Mouse (Mus musculus): ENCODE measurements around the gene Cstad. TPM values are rescaled to one million over a fixed set of nuclear protein-coding genes. Genes with fewer than 3 reads are reported as not detected.

The Cstad gene
- polyA plus RNA-seq, 1 experiment from 2014 or later, result 0.72 TPM

GRCm38 (mm10) chr2:30573522-30573921 is 21.3 kb upstream of the Cstad start:
- whole genome bisulfite sequencing, result 79% methylated on average over 4 of the region's 4 CpGs
- Histone ChIP-seq H3K4me1 (no peaks in the 10 kb centered on the region), H3K9ac (no peak overlapping the region), H3K27ac (no peak overlapping the region), H3K27me3 (replicated peaks) (no peaks in the 10 kb centered on the region), H3K4me2 (no peak overlapping the region), H3K4me3 (replicated peaks) (no peak overlapping the region), H3K36me3 (no peaks in the 10 kb centered on the region), H3K9me3 (no peaks in the 10 kb centered on the region)
- ATAC-seq (ENCODE audit: insufficient read depth, low FRiP score, low read depth), result no peak

- no peaks in the 10 kb centered on the region for H3K4me1 ChIP-seq
- no peaks in the 10 kb centered on the region for H3K36me3 ChIP-seq
- H3K9me3 ChIP-seq, result no peaks in the 10 kb centered on the region
- H3K9ac ChIP-seq, result no peak overlapping the region
- no peak overlapping the region for H3K4me2 ChIP-seq
- H3K27ac ChIP-seq, result no peak overlapping the region
- WGBS, result 87% methylated on average over 9 of the region's 9 CpGs
- H3K27me3 ChIP-seq (replicated peaks), result no peaks in the 10 kb centered on the region
- no peak overlapping the region for H3K4me3 ChIP-seq (replicated peaks)
- no peak for ATAC-seq (ENCODE audit: insufficient read depth, low FRiP score, low read depth)
Measured at GRCm38 (mm10) chr2:30577010-30577409, 17.8 kb upstream of the Cstad start.

- Histone ChIP-seq H3K9ac (no peak overlapping the region), H3K4me2 (no peak overlapping the region), H3K27me3 (replicated peaks) (no peaks in the 10 kb centered on the region), H3K4me1 (no peaks in the 10 kb centered on the region), H3K27ac (no peak overlapping the region), H3K9me3 (no peaks in the 10 kb centered on the region), H3K36me3 (no peaks in the 10 kb centered on the region), H3K4me3 (replicated peaks) (no peak overlapping the region)
- 39% methylated on average over 2 of the region's 2 CpGs for WGBS
- no peak for ATAC-seq (ENCODE audit: insufficient read depth, low FRiP score, low read depth)
Measured at GRCm38 (mm10) chr2:30578006-30578405, 16.8 kb upstream of the Cstad start.

- Histone ChIP-seq H3K4me1 (peaks cover 30% of the 10 kb centered on the region), H3K4me3 (replicated peaks) (no peak overlapping the region), H3K36me3 (no peaks in the 10 kb centered on the region), H3K27me3 (replicated peaks) (no peaks in the 10 kb centered on the region), H3K4me2 (no peak overlapping the region), H3K9ac (no peak overlapping the region), H3K27ac (peak overlapping the region; percentile 31; the same call in 1 of the 2 replicates), H3K9me3 (no peaks in the 10 kb centered on the region)
- ATAC-seq (ENCODE audit: insufficient read depth, low FRiP score, low read depth), result 0 out of 2 replicates have a peak, but pooled peaks have one; percentile 24
- WGBS, result 29% methylated on average over 8 of the region's 8 CpGs
Measured at GRCm38 (mm10) chr2:30587161-30587560, 7.7 kb upstream of the Cstad start.

GRCm38 (mm10) chr2:30587671-30588070 is 7.2 kb upstream of the Cstad start:
- WGBS, result 63% methylated on average over 2 of the region's 2 CpGs
- peaks cover 30% of the 10 kb centered on the region for H3K4me1 ChIP-seq
- no peak for ATAC-seq (ENCODE audit: insufficient read depth, low FRiP score, low read depth)
- H3K27me3 ChIP-seq (replicated peaks), result no peaks in the 10 kb centered on the region
- peak overlapping the region; percentile 31; the same call in 1 of the 2 replicates for H3K27ac ChIP-seq
- H3K9ac ChIP-seq, result no peak overlapping the region
- no peak overlapping the region for H3K4me2 ChIP-seq
- H3K4me3 ChIP-seq (replicated peaks), result no peak overlapping the region
- no peaks in the 10 kb centered on the region for H3K9me3 ChIP-seq
- no peaks in the 10 kb centered on the region for H3K36me3 ChIP-seq

- H3K36me3 ChIP-seq, result no peaks in the 10 kb centered on the region
- no peak overlapping the region for H3K4me3 ChIP-seq (replicated peaks)
- no peak for ATAC-seq (ENCODE audit: insufficient read depth, low FRiP score, low read depth)
- H3K27me3 ChIP-seq (replicated peaks), result no peaks in the 10 kb centered on the region
- no peak overlapping the region for H3K9ac ChIP-seq
- H3K4me2 ChIP-seq, result no peak overlapping the region
- H3K4me1 ChIP-seq, result peaks cover 39% of the 10 kb centered on the region
- no peaks in the 10 kb centered on the region for H3K9me3 ChIP-seq
- H3K27ac ChIP-seq, result peak overlapping the region; percentile 75
- 53% methylated on average over 4 of the region's 4 CpGs for WGBS
Measured at GRCm38 (mm10) chr2:30588985-30589511, 5.8 kb upstream of the Cstad start.

- Histone ChIP-seq H3K4me1 (peaks cover 46% of the 10 kb centered on the region), H3K4me3 (replicated peaks) (no peak overlapping the region), H3K36me3 (no peaks in the 10 kb centered on the region), H3K27ac (peak overlapping the region; percentile 75), H3K27me3 (replicated peaks) (no peaks in the 10 kb centered on the region), H3K9ac (no peak overlapping the region), H3K4me2 (no peak overlapping the region), H3K9me3 (no peaks in the 10 kb centered on the region)
- ATAC-seq (ENCODE audit: insufficient read depth, low FRiP score, low read depth), result no peak
- WGBS, result 74% methylated on average over 4 of the region's 4 CpGs
Measured at GRCm38 (mm10) chr2:30589781-30590180, 5.1 kb upstream of the Cstad start.

GRCm38 (mm10) chr2:30590909-30591308 is 3.9 kb upstream of the Cstad start:
- Histone ChIP-seq H3K27me3 (replicated peaks) (no peaks in the 10 kb centered on the region), H3K9ac (no peak overlapping the region), H3K9me3 (no peaks in the 10 kb centered on the region), H3K4me1 (peaks cover 54% of the 10 kb centered on the region), H3K27ac (peak overlapping the region; percentile 57; the same call in 1 of the 2 replicates), H3K4me2 (peak overlapping the region; percentile 43; the same call in 1 of the 2 replicates), H3K36me3 (no peaks in the 10 kb centered on the region), H3K4me3 (replicated peaks) (no peak overlapping the region)
- WGBS, result 2% methylated on average over 3 of the region's 3 CpGs
- ATAC-seq (ENCODE audit: insufficient read depth, low FRiP score, low read depth), result peak; percentile 56; the same call in 1 of the 2 replicates

GRCm38 (mm10) chr2:30592391-30592790 is 2.4 kb upstream of the Cstad start:
- no peak overlapping the region for H3K4me2 ChIP-seq
- H3K27ac ChIP-seq, result no peak overlapping the region
- H3K36me3 ChIP-seq, result no peaks in the 10 kb centered on the region
- no peak for ATAC-seq (ENCODE audit: insufficient read depth, low FRiP score, low read depth)
- no peaks in the 10 kb centered on the region for H3K9me3 ChIP-seq
- H3K27me3 ChIP-seq (replicated peaks), result no peaks in the 10 kb centered on the region
- H3K4me3 ChIP-seq (replicated peaks), result no peak overlapping the region
- peaks cover 44% of the 10 kb centered on the region for H3K4me1 ChIP-seq
- no peak overlapping the region for H3K9ac ChIP-seq
- 76% methylated on average over 6 of the region's 6 CpGs for WGBS

- no peak overlapping the region for H3K4me2 ChIP-seq
- no peak overlapping the region for H3K9ac ChIP-seq
- WGBS, result 75% methylated on average over 6 of the region's 6 CpGs
- 0 out of 2 replicates have a peak overlapping the region, but pooled peaks have one; percentile 97 for H3K27ac ChIP-seq
- ATAC-seq (ENCODE audit: insufficient read depth, low FRiP score, low read depth), result no peak
- H3K4me1 ChIP-seq, result peaks cover 40% of the 10 kb centered on the region
- H3K4me3 ChIP-seq (replicated peaks), result no peak overlapping the region
- no peaks in the 10 kb centered on the region for H3K36me3 ChIP-seq
- no peaks in the 10 kb centered on the region for H3K27me3 ChIP-seq (replicated peaks)
- no peaks in the 10 kb centered on the region for H3K9me3 ChIP-seq
Measured at GRCm38 (mm10) chr2:30592951-30593350, 1.9 kb upstream of the Cstad start.

- no peak for ATAC-seq (ENCODE audit: insufficient read depth, low FRiP score, low read depth)
- Histone ChIP-seq H3K4me2 (peak overlapping the region; percentile 61), H3K9ac (no peak overlapping the region), H3K9me3 (no peaks in the 10 kb centered on the region), H3K36me3 (no peaks in the 10 kb centered on the region), H3K27me3 (replicated peaks) (no peaks in the 10 kb centered on the region), H3K4me3 (replicated peaks) (no peak overlapping the region), H3K4me1 (peaks cover 34% of the 10 kb centered on the region), H3K27ac (peak overlapping the region; percentile 97)
- 65% methylated on average over 13 of the region's 13 CpGs for WGBS
Measured at GRCm38 (mm10) chr2:30593636-30594310, 1.1 kb upstream of the Cstad start.

GRCm38 (mm10) chr2:30595796-30596195 is 956 bp downstream of the Cstad start:
- peak overlapping the region; percentile 97; the same call in 1 of the 2 replicates for H3K27ac ChIP-seq
- 75% methylated on average over 4 of the region's 4 CpGs for WGBS
- no peaks in the 10 kb centered on the region for H3K9me3 ChIP-seq
- no peaks in the 10 kb centered on the region for H3K27me3 ChIP-seq (replicated peaks)
- H3K4me1 ChIP-seq, result peaks cover 38% of the 10 kb centered on the region
- H3K9ac ChIP-seq, result no peak overlapping the region
- H3K4me2 ChIP-seq, result peak overlapping the region; percentile 61; the same call in 1 of the 2 replicates
- ATAC-seq (ENCODE audit: insufficient read depth, low FRiP score, low read depth), result no peak
- no peaks in the 10 kb centered on the region for H3K36me3 ChIP-seq
- H3K4me3 ChIP-seq (replicated peaks), result no peak overlapping the region
